Mouse (Mus musculus) hindbrain, embryonic 11.5 days (tissue): Measurements from ENCODE around the gene Cldn7. TPM values are rescaled to one million over a fixed set of nuclear protein-coding genes. Genes with fewer than 3 reads are reported as not detected.
"Not testable (repeated sequence)": the region's sequence is repeated elsewhere in the genome, so short reads cannot be mapped to it uniquely, and the experiment has no call there.

ENCODE experiments used
- ATAC-seq: fragments of 200-750 bp; cut with Nextera tagmentation; 2 replicates; pipeline ENCODE4 v1.8.0; 2017; ENCODE audit warnings: mild to moderate bottlenecking, moderate TSS enrichment, moderate library complexity; ENCODE audit not compliant: low FRiP score
- DNase-seq: peaks from one replicate; pipeline ENCODE4 v3.0.0-alpha.2; 2015; ENCODE audit warnings: low spot score
- H3K27ac ChIP-seq: fragments of 300-500 bp; sonication (generic); 2 replicates; pipeline ENCODE4 v1.5.1; 2014; ENCODE audit warnings: mild to moderate bottlenecking, low read depth, low read length
- H3K27me3 ChIP-seq: fragments of 300-500 bp; sonication (generic); 2 replicates; pipeline ENCODE4 v1.6.1; 2014; ENCODE audit warnings: mild to moderate bottlenecking, low read length, moderate library complexity, mixed read lengths; ENCODE audit not compliant: control insufficient read depth, insufficient read depth
- H3K36me3 ChIP-seq: fragments of 300-500 bp; sonication (generic); 2 replicates; pipeline ENCODE4 v1.6.1; 2014; ENCODE audit warnings: mild to moderate bottlenecking, low read length, moderate library complexity, mixed read lengths; ENCODE audit not compliant: control insufficient read depth, insufficient read depth
- H3K4me1 ChIP-seq: fragments of 300-500 bp; sonication (generic); replicated peaks from 2 replicates; pipeline ENCODE4 v1.6.1; 2014; ENCODE audit warnings: low read length, mixed read lengths; ENCODE audit not compliant: control insufficient read depth, insufficient read depth
- H3K4me2 ChIP-seq: fragments of 300-500 bp; sonication (generic); replicated peaks from 2 replicates; pipeline ENCODE4 v1.6.1; 2014; ENCODE audit warnings: mild to moderate bottlenecking, low read depth, low read length
- H3K4me3 ChIP-seq: fragments of 300-500 bp; sonication (generic); 2 replicates; pipeline ENCODE4 v1.5.1; 2014; ENCODE audit warnings: low read depth, low read length
- H3K9ac ChIP-seq: fragments of 300-500 bp; sonication (generic); 2 replicates; pipeline ENCODE4 v1.6.1; 2014; ENCODE audit warnings: low read depth, low read length
- H3K9me3 ChIP-seq: fragments of 300-500 bp; sonication (generic); 2 replicates; pipeline ENCODE4 v1.6.1; 2016; ENCODE audit warnings: low read length; ENCODE audit not compliant: control insufficient read depth
- WGBS: fragments of 180-500 bp; shearing (Covaris S2); extraction: QIAGEN DNeasy Blood & Tissue Kit; methylation state at CpG from one replicate; pipeline ENCODE4 v1.1.7; 2014; 5-methylcytosine and 5-hydroxymethylcytosine counted together
- polyA plus RNA-seq: library from polyadenylated mRNA; unstranded; fragments of >200 nt; fragmentation: Nextera tagmentation; extraction: Ambion mirVana; gene quantifications from 2 replicates; pipeline ENCODE4 v1.2.1, GENCODE M21; 2014

The Cldn7 gene
- polyA plus RNA-seq, 1 experiment from 2014 or later: 8.2 TPM

DNA sequence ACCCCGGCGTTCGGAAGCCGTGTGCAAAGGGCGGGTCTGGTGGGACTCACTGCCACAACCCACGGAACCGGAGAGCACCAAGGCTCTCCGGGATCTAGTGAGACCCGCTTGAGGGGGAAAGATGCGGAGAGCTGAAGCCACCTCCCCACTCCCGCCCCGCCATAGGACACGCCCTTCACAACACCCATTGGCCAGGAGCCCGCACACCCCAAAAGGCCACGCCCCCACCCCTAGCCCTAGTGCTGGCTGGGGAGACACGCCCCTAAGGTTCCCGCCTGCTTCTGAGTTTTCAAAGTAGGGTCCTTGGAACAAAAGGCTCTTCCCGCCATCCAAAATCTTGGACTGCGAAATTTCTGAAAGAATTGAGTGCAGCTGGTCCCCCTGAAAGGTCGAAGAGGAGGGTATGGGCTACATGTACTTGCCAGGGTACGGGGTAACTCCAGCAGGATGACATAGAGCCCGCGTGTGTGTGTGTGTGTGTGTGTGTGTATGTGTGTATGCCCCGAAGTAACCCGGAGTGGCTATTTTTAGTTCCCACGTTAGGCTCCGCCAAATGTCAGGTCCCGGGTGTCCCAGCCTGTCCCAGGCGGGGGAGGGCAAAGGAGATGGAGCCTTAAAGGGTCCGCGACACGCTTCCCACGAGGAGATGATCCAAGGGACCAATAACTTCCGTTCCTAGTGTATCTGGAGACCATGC, 16.4 kb upstream of the Cldn7 start, which contains the start of gene Slc2a4:
Gene Slc2a4, minus strand, starts transcription at position 123 of the 697 bp plus-strand sequence.
- Histone ChIP-seq H3K4me1 (peaks cover 6% of the 10 kb centered on the region; the same call in 1 of the 2 replicates), H3K9me3 (no peaks in the 10 kb centered on the region), H3K4me3 (peak within 1 kb of the TSS; percentile 47), H3K9ac (peak within 1 kb of the TSS; percentile 56), H3K27ac (peak within 1 kb of the TSS; percentile 75), H3K36me3 (no peaks in the 10 kb centered on the region), H3K27me3 (no peaks in the 10 kb centered on the region), H3K4me2 (peak within 1 kb of the TSS; percentile 61)
- DNase-seq (peak; percentile 96), ATAC-seq (peak; percentile 95)
- under 1% methylated on average over 34 of the region's 34 CpGs for WGBS

DNA sequence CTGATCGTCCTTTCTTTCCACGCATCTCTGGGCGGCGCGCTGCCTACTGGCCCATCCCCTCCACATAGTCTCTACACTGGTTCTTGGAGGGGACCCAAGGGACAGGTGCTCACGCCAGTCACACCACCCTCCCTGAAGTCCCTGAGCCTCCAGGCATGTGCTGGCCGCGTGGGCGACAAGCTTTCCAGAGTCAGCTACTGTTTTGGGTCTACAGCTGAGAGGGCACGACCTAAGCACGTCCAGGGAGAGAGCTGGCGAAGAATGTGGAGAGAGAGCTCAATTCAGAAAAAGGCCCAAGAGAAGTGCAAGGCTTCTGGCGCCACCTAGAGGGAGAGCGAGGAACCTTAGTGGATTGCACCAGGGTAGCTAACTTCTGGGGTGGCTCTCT, 15.8 kb upstream of the Cldn7 start:
- H3K9ac ChIP-seq: peak overlapping the region; percentile 56
- H3K4me2 ChIP-seq: peak overlapping the region; percentile 61
- WGBS: 2% methylated on average over 14 of the region's 14 CpGs
- H3K4me3 ChIP-seq: peak overlapping the region; percentile 47
- H3K36me3 ChIP-seq: no peaks in the 10 kb centered on the region
- H3K9me3 ChIP-seq: no peaks in the 10 kb centered on the region
- peak; percentile 69 for ATAC-seq
- peak overlapping the region; percentile 75 for H3K27ac ChIP-seq
- H3K4me1 ChIP-seq: peaks cover 6% of the 10 kb centered on the region; the same call in 1 of the 2 replicates
- no peaks in the 10 kb centered on the region for H3K27me3 ChIP-seq
- DNase-seq: peak; percentile 95

DNA sequence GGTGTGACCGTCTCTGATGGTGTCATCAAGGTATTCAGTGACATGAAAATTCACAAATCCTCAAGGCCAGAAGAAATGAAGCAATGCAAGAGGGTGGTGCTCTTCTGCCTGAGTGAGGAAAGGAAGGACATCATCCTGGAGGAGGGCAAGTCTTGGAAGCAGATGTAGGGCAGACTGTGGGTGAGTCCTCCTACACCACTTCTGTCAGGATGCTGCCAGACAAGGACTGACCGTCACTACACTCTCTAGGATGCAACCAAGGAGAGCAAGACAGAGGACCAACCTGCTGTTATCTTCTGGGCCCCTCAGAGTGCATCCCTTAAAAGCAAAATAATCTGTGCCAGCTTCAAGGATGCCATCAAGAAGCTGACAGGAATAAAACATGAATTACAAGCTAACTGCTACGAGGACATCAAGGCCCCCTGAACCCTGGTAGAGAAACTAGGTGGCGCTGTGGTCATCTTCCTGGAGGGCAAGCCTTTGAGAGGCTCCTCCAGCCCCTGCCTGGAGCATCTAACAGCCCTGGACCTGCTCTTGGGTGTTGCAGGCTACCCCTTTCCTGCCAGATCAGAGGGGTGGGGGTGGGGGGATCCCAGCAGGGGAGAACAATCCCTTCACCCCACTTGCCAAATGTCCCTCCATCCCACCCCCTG, 13.6 kb upstream of the Cldn7 start:
- WGBS: 46% methylated on average over 4 of the region's 4 CpGs
- H3K4me3 ChIP-seq: no peak overlapping the region
- no peak overlapping the region for H3K27ac ChIP-seq
- no peak for ATAC-seq
- no peaks in the 10 kb centered on the region for H3K27me3 ChIP-seq
- no peak overlapping the region for H3K9ac ChIP-seq
- peaks cover 6% of the 10 kb centered on the region; the same call in 1 of the 2 replicates for H3K4me1 ChIP-seq
- no peaks in the 10 kb centered on the region for H3K36me3 ChIP-seq
- peak; percentile 42 for DNase-seq
- H3K9me3 ChIP-seq: no peaks in the 10 kb centered on the region
- H3K4me2 ChIP-seq: no peak overlapping the region

DNA sequence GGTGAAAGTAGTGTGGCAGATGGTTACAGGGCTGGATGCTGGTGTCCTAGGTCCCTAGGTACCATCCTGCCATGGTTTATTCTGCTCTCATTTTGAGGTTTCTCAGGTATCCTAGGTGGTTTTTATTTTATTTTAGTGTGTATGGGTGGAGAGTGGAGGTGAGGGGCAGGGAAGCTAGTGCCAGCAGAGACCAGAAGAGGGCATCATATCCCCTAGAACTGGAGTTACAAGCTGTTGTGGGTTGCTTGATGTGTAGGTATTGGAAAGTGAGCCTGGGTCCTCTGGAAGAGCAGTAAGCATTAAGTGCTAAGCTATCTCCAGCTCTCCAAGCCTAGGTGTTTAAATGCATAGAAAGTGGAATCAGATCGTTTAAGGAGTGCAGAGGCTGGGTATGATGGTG, 12.3 kb upstream of the Cldn7 start:
- no peak for ATAC-seq
- no peaks in the 10 kb centered on the region for H3K27me3 ChIP-seq
- H3K36me3 ChIP-seq: no peaks in the 10 kb centered on the region
- peaks cover 6% of the 10 kb centered on the region; the same call in 1 of the 2 replicates for H3K4me1 ChIP-seq
- no peak overlapping the region for H3K27ac ChIP-seq
- no peak for DNase-seq
- 55% methylated on average over 1 of the region's 1 CpGs for WGBS
- H3K4me3 ChIP-seq: no peak overlapping the region
- no peak overlapping the region for H3K4me2 ChIP-seq
- H3K9me3 ChIP-seq: no peaks in the 10 kb centered on the region
- no peak overlapping the region for H3K9ac ChIP-seq

DNA sequence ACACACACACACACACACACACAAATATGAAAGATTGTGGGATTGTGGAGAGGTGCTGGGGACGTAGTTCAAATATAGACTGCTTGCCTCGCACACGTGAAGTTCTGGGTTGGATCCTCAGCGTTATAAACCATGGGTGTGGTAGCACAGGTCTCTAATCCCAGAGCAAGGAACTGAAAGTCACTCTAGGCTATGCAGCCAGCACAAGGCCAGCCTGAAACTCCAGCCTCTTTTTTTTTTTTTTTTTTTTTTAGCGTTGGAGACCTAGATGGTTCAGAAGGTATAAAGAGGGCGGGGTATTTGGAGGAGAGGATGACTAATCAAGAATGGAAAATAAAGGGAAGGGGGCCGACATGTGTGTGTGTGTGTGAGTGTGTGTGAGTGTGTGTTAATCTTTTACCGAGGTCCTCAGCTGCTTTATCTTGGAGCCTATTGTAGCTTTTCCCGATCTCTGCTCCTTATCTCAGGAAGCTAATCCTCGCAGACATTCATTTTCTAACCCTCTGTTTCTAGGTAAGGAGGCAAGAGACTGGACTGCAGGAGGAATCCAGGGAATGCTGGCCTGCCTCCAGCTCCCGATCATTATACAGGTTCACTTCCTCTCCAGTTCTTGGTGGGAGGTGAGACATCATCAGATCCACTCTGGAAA, 11.2 kb upstream of the Cldn7 start:
- no peaks in the 10 kb centered on the region for H3K9me3 ChIP-seq
- WGBS: 75% methylated on average over 11 of the region's 11 CpGs
- no peak overlapping the region for H3K4me3 ChIP-seq
- DNase-seq: no peak
- ATAC-seq: no peak
- H3K27me3 ChIP-seq: no peaks in the 10 kb centered on the region
- H3K4me2 ChIP-seq: no peak overlapping the region
- H3K9ac ChIP-seq: no peak overlapping the region
- peaks cover 3% of the 10 kb centered on the region; the same call in 1 of the 2 replicates for H3K4me1 ChIP-seq
- H3K27ac ChIP-seq: no peak overlapping the region
- no peaks in the 10 kb centered on the region for H3K36me3 ChIP-seq

DNA sequence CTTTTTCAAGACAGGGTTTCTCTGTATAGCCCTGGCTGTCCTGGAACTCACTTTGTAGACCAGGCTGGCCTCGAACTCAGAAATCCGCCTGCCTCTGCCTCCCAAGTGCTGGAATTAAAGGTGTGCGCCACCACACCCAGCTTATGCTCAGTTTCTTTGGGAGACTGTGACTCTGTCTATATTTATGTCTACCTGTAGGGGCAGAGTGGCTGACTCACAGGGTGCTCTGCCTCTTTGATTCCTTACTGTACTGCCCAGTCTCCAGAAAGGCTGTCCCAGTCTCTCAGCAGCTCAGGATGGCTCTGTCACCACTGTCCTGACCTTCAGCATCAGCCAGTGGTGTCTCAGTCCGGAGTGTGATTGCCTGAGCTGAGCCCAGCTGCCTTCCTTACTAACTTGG, 9.0 kb upstream of the Cldn7 start:
- ATAC-seq, H3K36me3 ChIP-seq, DNase-seq, H3K4me1 ChIP-seq, H3K9ac ChIP-seq, H3K9me3 ChIP-seq, H3K27ac ChIP-seq, H3K4me2 ChIP-seq, H3K4me3 ChIP-seq, H3K27me3 ChIP-seq: not testable (repeated sequence)
- 80% methylated on average over 4 of the region's 4 CpGs for WGBS

DNA sequence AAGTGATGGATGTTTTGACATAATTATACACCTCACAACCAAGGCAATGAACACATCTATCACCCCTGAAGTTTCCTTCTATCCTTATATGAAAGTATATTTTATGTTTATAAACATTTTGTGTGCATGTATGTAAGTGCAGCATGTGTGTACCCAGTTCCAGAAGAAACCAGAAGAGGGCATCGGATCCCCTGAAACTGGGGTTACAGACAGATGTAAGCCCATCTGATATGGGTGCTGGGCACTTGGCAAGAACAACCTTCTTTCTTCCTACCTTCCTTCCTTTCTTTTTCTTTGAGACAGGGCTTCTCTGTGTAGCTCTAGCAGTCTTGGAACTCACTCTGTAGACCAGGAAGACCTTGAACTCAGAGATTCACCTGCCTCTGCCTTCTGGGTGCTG, 8.4 kb upstream of the Cldn7 start:
- ATAC-seq: no peak
- H3K4me2 ChIP-seq: no peak overlapping the region
- no peak overlapping the region for H3K4me3 ChIP-seq
- H3K9me3 ChIP-seq: no peaks in the 10 kb centered on the region
- no peaks in the 10 kb centered on the region for H3K4me1 ChIP-seq
- no peak overlapping the region for H3K9ac ChIP-seq
- H3K36me3 ChIP-seq: no peaks in the 10 kb centered on the region
- no peak for DNase-seq
- 76% methylated on average over 1 of the region's 1 CpGs for whole genome bisulfite sequencing
- no peak overlapping the region for H3K27ac ChIP-seq
- H3K27me3 ChIP-seq: no peaks in the 10 kb centered on the region

DNA sequence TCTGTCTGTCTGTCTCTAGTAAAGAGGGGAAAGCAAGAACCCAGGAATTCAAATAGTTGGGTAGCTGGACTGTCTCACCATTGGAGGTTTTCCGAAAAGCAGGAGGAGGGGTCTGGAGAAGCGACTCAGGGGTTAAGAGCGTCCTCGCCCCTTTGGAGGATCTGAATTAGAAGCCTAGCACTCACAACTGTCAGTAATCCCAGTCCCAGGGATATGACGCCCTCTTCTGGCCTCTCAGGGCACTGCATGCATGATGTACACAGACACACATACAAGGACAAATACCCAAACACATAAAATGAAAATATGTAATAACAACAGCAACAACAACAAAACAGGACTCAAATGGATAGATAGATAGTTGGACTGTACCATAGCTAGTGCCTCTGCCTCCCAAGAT, 4.0 kb upstream of the Cldn7 start:
- peak; percentile 24 for DNase-seq
- WGBS: 29% methylated on average over 5 of the region's 5 CpGs
- H3K9me3 ChIP-seq: no peaks in the 10 kb centered on the region
- no peak overlapping the region for H3K27ac ChIP-seq
- no peak overlapping the region for H3K9ac ChIP-seq
- H3K27me3 ChIP-seq: peaks cover 34% of the 10 kb centered on the region
- H3K4me2 ChIP-seq: no peak overlapping the region
- no peak overlapping the region for H3K4me3 ChIP-seq
- H3K36me3 ChIP-seq: no peaks in the 10 kb centered on the region
- H3K4me1 ChIP-seq: no peaks in the 10 kb centered on the region; the same call in 1 of the 2 replicates
- ATAC-seq: no peak
